Mouse (Mus musculus) embryonic facial prominence, embryonic 12.5 days (tissue): ENCODE measurements at regions not wholly inside any gene's neighbourhood (a gene's known extent, or its start where the extent isn't known, plus 50 kb on each side); places are given as distances from the start of the nearest gene placed in this dataset.
A peak's percentile ranks its signal among the peaks of the same experiment; 100 is the strongest.

Experiments used
- ATAC-seq: fragments of 200-750 bp; cut with Nextera tagmentation; 2 replicates; pipeline ENCODE4 v1.8.0; 2017; ENCODE audit not compliant: insufficient number of reproducible peaks, insufficient read depth, low FRiP score, low TSS enrichment
- H3K27ac ChIP-seq: fragments of 300-500 bp; sonication (generic); 2 replicates; pipeline ENCODE4 v1.5.1; 2016; ENCODE audit warnings: mild to moderate bottlenecking
- H3K27me3 ChIP-seq: fragments of 300-500 bp; sonication (generic); 2 replicates; pipeline ENCODE4 v1.6.1; 2016; ENCODE audit warnings: mild to moderate bottlenecking, moderate library complexity
- H3K36me3 ChIP-seq: fragments of 300-500 bp; sonication (generic); 2 replicates; pipeline ENCODE4 v1.6.1; 2016; ENCODE audit warnings: mild to moderate bottlenecking
- H3K4me1 ChIP-seq: fragments of 300-500 bp; sonication (generic); 2 replicates; pipeline ENCODE4 v1.6.1; 2016
- H3K4me2 ChIP-seq: fragments of 300-500 bp; sonication (generic); replicated peaks from 2 replicates; pipeline ENCODE4 v1.6.1; 2016; ENCODE audit warnings: mild to moderate bottlenecking, moderate library complexity
- H3K4me3 ChIP-seq: fragments of 300-500 bp; sonication (generic); 2 replicates; pipeline ENCODE4 v1.5.1; 2016; ENCODE audit warnings: mild to moderate bottlenecking
- H3K9ac ChIP-seq: fragments of 300-500 bp; sonication (generic); 2 replicates; pipeline ENCODE4 v1.6.1; 2016; ENCODE audit warnings: mild to moderate bottlenecking, moderate library complexity
- H3K9me3 ChIP-seq: fragments of 300-500 bp; sonication (generic); 2 replicates; pipeline ENCODE4 v1.6.1; 2016; ENCODE audit warnings: mild to moderate bottlenecking, moderate library complexity
- WGBS: fragments of 180-500 bp; shearing (Covaris S2); methylation state at CpG from one replicate; pipeline ENCODE4 v1.1.7; 2016; 5-methylcytosine and 5-hydroxymethylcytosine counted together

- Histone ChIP-seq H3K27ac (peak overlapping the region; percentile 54), H3K4me1 (peaks cover 7% of the 10 kb centered on the region; the same call in 1 of the 2 replicates), H3K4me2 (no peak overlapping the region), H3K27me3 (no peaks in the 10 kb centered on the region), H3K9ac (no peak overlapping the region), H3K36me3 (no peaks in the 10 kb centered on the region), H3K9me3 (no peaks in the 10 kb centered on the region), H3K4me3 (no peak overlapping the region)
- 41% methylated on average over 5 of the region's 5 CpGs for WGBS
- ATAC-seq = no peak
Observed at GRCm38 (mm10) chr8:126852184-126852583, 93.5 kb downstream of the Tomm20 start.

- H3K27me3 ChIP-seq = no peaks in the 10 kb centered on the region
- H3K36me3 ChIP-seq = no peaks in the 10 kb centered on the region
- H3K9ac ChIP-seq = no peak overlapping the region
- H3K4me2 ChIP-seq = no peak overlapping the region
- 83% methylated on average over 3 of the region's 3 CpGs for WGBS
- H3K4me3 ChIP-seq = no peak overlapping the region
- no peak overlapping the region for H3K27ac ChIP-seq
- H3K9me3 ChIP-seq = no peaks in the 10 kb centered on the region
- no peak for ATAC-seq
- H3K4me1 ChIP-seq = peaks cover 7% of the 10 kb centered on the region; the same call in 1 of the 2 replicates
Observed at GRCm38 (mm10) chr8:126851780-126852179, 93.9 kb downstream of the Tomm20 start.

- WGBS = 22% methylated on average over 1 of the region's 1 CpGs
- peaks cover 7% of the 10 kb centered on the region; the same call in 1 of the 2 replicates for H3K4me1 ChIP-seq
- ATAC-seq = no peak
- H3K4me3 ChIP-seq = no peak overlapping the region
- H3K9ac ChIP-seq = no peak overlapping the region
- no peaks in the 10 kb centered on the region for H3K9me3 ChIP-seq
- peak overlapping the region; percentile 57 for H3K27ac ChIP-seq
- H3K36me3 ChIP-seq = no peaks in the 10 kb centered on the region
- H3K4me2 ChIP-seq = no peak overlapping the region
- H3K27me3 ChIP-seq = no peaks in the 10 kb centered on the region
Observed at GRCm38 (mm10) chr8:126850189-126850535, 95.5 kb downstream of the Tomm20 start.

GRCm38 (mm10) chr8:126849411-126850188 lies 96.0 kb downstream of the Tomm20 start:
- WGBS = 52% methylated on average over 9 of the region's 9 CpGs
- ATAC-seq = peak; percentile 36; the same call in 1 of the 2 replicates
- H3K27me3 ChIP-seq = no peaks in the 10 kb centered on the region
- H3K4me1 ChIP-seq = peaks cover 6% of the 10 kb centered on the region; the same call in 1 of the 2 replicates
- H3K9ac ChIP-seq = no peak overlapping the region
- no peaks in the 10 kb centered on the region for H3K36me3 ChIP-seq
- H3K4me3 ChIP-seq = no peak overlapping the region
- H3K27ac ChIP-seq = peak overlapping the region; percentile 57
- no peaks in the 10 kb centered on the region for H3K9me3 ChIP-seq
- H3K4me2 ChIP-seq = no peak overlapping the region

- ATAC-seq = no peak
- 90% methylated on average over 13 of the region's 13 CpGs for whole genome bisulfite sequencing
Observed at GRCm38 (mm10) chr8:126848369-126849105, 97.1 kb downstream of the Tomm20 start.

GRCm38 (mm10) chr8:126847664-126848353 lies 97.8 kb downstream of the Tomm20 start:
- H3K4me1 ChIP-seq = no peaks in the 10 kb centered on the region; the same call in 1 of the 2 replicates
- H3K4me2 ChIP-seq = no peak overlapping the region
- no peaks in the 10 kb centered on the region for H3K9me3 ChIP-seq
- no peak overlapping the region for H3K27ac ChIP-seq
- H3K9ac ChIP-seq = no peak overlapping the region
- H3K4me3 ChIP-seq = no peak overlapping the region
- H3K36me3 ChIP-seq = no peaks in the 10 kb centered on the region
- 66% methylated on average over 8 of the region's 8 CpGs for WGBS
- no peak for ATAC-seq
- H3K27me3 ChIP-seq = no peaks in the 10 kb centered on the region

More at GRCm38 (mm10) chr8:126848369-126849105, 97.1 kb downstream of the Tomm20 start:
- no peak overlapping the region for H3K4me2 ChIP-seq
- H3K27me3 ChIP-seq = no peaks in the 10 kb centered on the region
- H3K36me3 ChIP-seq = no peaks in the 10 kb centered on the region
- no peak overlapping the region for H3K4me3 ChIP-seq
- H3K9ac ChIP-seq = no peak overlapping the region
- no peak overlapping the region for H3K27ac ChIP-seq
- H3K4me1 ChIP-seq = no peaks in the 10 kb centered on the region; the same call in 1 of the 2 replicates
- H3K9me3 ChIP-seq = no peaks in the 10 kb centered on the region

GRCm38 (mm10) chr8:126846188-126846565 lies 99.5 kb downstream of the Tomm20 start:
- Histone ChIP-seq H3K27ac (no peak overlapping the region), H3K4me3 (no peak overlapping the region), H3K4me2 (no peak overlapping the region), H3K9me3 (no peaks in the 10 kb centered on the region), H3K36me3 (no peaks in the 10 kb centered on the region), H3K27me3 (no peaks in the 10 kb centered on the region), H3K9ac (no peak overlapping the region), H3K4me1 (no peaks in the 10 kb centered on the region; the same call in 1 of the 2 replicates)
- ATAC-seq = no peak
- WGBS = 79% methylated on average over 3 of the region's 3 CpGs

- H3K9ac ChIP-seq = no peak overlapping the region
- H3K27me3 ChIP-seq = no peaks in the 10 kb centered on the region
- H3K4me3 ChIP-seq = no peak overlapping the region
- 87% methylated on average over 14 of the region's 14 CpGs for whole genome bisulfite sequencing
- no peaks in the 10 kb centered on the region for H3K9me3 ChIP-seq
- H3K36me3 ChIP-seq = no peaks in the 10 kb centered on the region
- H3K27ac ChIP-seq = no peak overlapping the region
- no peaks in the 10 kb centered on the region; the same call in 1 of the 2 replicates for H3K4me1 ChIP-seq
- no peak for ATAC-seq
- H3K4me2 ChIP-seq = no peak overlapping the region
Observed at GRCm38 (mm10) chr8:126845530-126846187, 100.0 kb downstream of the Tomm20 start.

- H3K9me3 ChIP-seq = no peaks in the 10 kb centered on the region
- no peak overlapping the region for H3K4me3 ChIP-seq
- no peak overlapping the region for H3K4me2 ChIP-seq
- ATAC-seq = no peak
- H3K4me1 ChIP-seq = peaks cover 5% of the 10 kb centered on the region
- 86% methylated on average over 4 of the region's 4 CpGs for whole genome bisulfite sequencing
- no peaks in the 10 kb centered on the region for H3K36me3 ChIP-seq
- no peak overlapping the region for H3K27ac ChIP-seq
- H3K27me3 ChIP-seq = no peaks in the 10 kb centered on the region
- no peak overlapping the region for H3K9ac ChIP-seq
Observed at GRCm38 (mm10) chr8:126844627-126845026, 101.0 kb downstream of the Tomm20 start.

- peaks cover 27% of the 10 kb centered on the region for H3K4me1 ChIP-seq
- H3K4me3 ChIP-seq = no peak overlapping the region
- no peak for ATAC-seq
Observed at GRCm38 (mm10) chr8:126841187-126841586, 104.5 kb downstream of the Tomm20 start.

GRCm38 (mm10) chr8:126839712-126840355 lies 105.8 kb downstream of the Tomm20 start:
- Histone ChIP-seq H3K4me1 (peaks cover 32% of the 10 kb centered on the region), H3K27me3 (no peaks in the 10 kb centered on the region), H3K36me3 (no peaks in the 10 kb centered on the region), H3K9me3 (no peaks in the 10 kb centered on the region), H3K4me3 (no peak overlapping the region), H3K4me2 (peak overlapping the region; percentile 39), H3K27ac (peak overlapping the region; percentile 92), H3K9ac (no peak overlapping the region)
- WGBS = 19% methylated on average over 5 of the region's 5 CpGs
- peak; percentile 80; the same call in 1 of the 2 replicates for ATAC-seq

More at GRCm38 (mm10) chr8:126841187-126841586, 104.5 kb downstream of the Tomm20 start:
- H3K27ac ChIP-seq = no peak overlapping the region
- H3K4me2 ChIP-seq = no peak overlapping the region
- no peaks in the 10 kb centered on the region for H3K27me3 ChIP-seq
- WGBS = 54% methylated on average over 7 of the region's 7 CpGs
- H3K36me3 ChIP-seq = no peaks in the 10 kb centered on the region
- H3K9ac ChIP-seq = no peak overlapping the region
- H3K9me3 ChIP-seq = no peaks in the 10 kb centered on the region
